Mouse (Mus musculus) brain, embryonic 18.5 days (tissue): ENCODE results near the gene Col8a1.

ENCODE experiments used
- DNase-seq: peaks from one replicate; pipeline ENCODE4 v3.0.0-alpha.2; 2012; ENCODE audit warnings: low read depth, low spot score

Gene Col8a1

DNA sequence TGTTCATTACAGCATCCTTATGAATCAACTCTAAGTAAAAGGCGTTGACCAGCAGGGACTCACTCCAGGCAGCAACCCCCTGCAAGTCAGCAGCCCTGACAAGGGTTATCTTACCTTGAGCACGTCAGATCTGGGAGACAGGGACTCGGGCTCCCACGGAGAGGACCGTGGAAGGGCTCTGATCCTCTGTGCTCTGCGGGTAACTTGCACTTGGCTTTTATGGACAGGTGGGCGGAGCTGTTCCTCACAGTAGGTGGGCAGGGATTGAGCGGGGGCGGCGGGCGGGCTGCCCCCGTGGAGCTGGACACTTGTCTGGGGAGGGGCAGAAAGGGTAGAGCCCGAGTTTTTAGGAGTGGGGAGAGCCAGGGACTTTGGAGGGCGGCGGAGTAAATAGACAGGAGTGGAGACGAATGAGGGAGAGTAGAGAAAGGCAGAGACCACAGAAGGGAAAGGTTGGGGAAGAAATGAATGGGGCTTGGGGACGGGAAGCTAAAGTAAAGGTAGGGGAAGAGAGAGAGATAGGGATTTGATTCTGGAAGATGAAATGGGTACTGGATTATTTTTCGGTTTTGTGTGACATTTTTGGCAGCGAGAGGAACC is at the start of gene Col8a1:
Gene Col8a1, minus strand, starts transcription at position 212 of the 600 bp plus-strand sequence.
- DNase-seq = no peak

- no peak for DNase-seq
Measured at GRCm38 (mm10) chr16:57801886-57802285, 47.3 kb upstream of the Col8a1 start.

- no peak for DNase-seq
Measured at GRCm38 (mm10) chr16:57796321-57796720, 41.8 kb upstream of the Col8a1 start.

DNA sequence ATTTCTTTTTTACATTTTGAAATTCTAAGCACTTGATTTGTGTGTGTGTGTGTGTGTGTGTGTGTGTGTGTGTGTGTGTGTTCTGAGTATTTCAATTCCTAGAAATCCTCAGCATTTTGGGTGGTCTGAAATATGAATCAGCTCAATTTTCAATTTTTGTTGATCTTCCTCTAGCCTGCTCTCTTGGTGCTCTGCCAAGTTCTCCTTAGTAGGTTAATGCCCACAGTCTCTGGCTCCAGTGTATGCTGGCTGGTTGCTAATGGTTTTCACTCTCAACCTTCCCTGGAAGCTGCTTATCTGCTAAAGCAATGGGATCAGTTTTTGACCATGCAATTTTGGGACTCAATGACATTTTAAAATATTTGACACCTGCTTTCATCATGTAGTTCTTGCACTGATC is 24.5 kb upstream of the Col8a1 start:
- no peak for DNase-seq

DNA sequence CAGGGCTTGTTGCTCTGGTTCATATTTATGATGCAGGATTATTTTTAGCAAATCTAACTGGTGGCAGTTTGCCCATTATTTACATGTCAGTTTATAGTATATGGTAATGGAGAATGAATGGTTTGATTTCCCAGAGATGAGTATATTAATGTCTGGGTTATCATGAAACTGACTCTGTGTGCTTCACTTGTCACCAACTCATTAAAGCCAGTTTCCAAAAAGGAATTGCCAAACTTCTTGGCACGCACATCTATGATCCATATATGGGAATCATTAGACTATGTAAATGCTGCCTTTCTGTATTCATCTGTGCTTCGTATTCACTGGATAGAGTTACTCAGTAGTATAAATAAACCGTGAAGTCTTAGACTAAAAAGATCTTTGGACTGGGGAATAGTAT is 11.1 kb upstream of the Col8a1 start:
- DNase-seq = no peak

- no peak for DNase-seq
Measured at GRCm38 (mm10) chr16:57759862-57760261, 5.3 kb upstream of the Col8a1 start.

DNA sequence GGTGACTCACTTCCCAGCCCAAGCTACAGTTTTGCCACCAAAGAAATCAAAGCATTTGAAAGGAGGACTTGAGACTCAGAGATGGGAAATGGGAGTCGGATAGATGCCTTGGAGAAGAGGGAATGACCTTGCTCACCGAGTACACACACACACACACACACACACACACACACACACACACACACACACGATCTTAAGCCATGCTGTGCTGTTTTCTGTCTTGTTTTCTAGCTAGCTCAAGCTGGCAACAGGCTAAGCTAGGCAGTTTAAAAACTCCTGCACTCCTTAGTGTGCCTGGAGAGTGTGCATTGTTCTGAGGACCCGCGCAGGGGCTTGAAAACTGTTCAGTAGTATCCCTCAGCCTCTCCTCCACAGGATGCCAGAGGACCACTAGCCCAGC is 1.2 kb upstream of the Col8a1 start:
- no peak for DNase-seq

GRCm38 (mm10) chr16:57755241-57755640 is 704 bp upstream of the Col8a1 start:
- no peak for DNase-seq

DNA sequence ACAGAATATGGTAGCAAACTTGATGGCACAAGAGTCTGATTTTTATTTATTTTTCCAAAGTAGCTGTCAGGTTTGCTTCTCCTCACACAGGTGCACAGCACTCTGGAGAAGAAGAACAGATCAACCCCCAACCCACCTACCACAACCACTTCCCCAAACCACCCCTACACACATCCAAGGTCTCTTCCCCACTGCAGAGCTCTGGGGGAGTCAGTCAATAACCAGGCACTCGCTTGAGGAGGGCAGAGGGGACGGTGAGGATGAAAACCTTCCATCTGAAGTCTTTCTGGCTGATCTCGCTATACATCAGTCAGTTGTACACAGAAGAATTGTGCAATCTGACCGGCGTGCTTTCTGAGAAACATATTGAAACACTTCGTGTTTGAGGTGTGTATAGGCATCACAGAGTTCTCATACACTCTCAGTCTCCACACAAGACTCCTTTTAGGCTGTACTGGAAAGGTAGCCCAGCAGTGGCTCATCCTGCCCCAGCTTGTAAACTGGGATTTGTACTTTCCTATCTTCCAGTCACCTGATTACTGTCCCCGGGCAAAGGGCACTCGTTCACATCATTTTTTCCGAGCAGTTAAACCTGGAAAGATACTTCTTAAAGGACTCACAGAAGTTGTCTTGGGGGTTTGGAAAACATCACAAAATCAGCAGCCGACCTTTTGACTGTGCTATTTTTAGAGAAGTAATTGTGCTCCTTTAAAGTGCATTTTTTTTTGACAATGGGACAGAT is 827 bp downstream of the Col8a1 start:
- DNase-seq = no peak

DNA sequence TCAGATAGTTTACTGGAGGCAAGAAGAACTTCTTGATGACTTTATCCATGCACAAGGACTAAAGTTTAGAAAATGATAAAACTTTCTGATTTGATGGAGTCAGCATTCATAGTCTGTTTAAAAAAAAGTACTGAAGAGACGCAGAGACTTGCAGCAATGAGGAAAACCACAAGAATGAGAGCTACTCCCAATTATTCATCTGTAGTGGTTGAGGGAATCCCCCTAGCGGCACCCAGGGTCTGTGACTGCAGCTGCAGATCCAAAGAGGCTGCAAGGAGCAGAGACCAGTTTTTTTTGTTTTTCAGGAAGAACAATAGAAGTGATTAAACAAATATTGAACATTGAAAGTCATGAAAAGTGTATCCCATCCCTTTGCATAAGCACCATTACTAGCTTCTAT is 4.0 kb downstream of the Col8a1 start:
- no peak for DNase-seq

DNA sequence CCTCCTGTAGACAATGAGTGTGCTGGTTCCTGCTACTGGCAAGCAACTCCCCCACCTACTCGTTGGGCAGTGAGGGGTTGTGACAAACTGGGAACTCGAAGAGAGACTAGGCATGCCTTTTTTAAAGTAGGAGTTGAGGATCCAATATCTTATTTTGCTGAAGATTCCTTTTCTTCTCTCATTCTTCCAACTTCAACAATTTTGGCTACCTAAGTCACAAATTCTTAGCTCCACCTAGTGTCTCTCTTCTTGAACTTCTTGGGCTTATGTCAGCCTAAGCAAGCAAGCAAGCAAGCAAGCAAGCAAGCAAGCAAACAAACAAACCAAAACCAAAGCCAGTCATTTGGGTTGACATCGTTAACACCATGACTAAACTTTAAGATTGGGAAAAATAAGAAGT is 6.4 kb downstream of the Col8a1 start:
- DNase-seq = no peak

GRCm38 (mm10) chr16:57747357-57748056 is 7.0 kb downstream of the Col8a1 start:
- DNase-seq = no peak

GRCm38 (mm10) chr16:57740169-57740568 is 14.4 kb downstream of the Col8a1 start:
- no peak for DNase-seq

GRCm38 (mm10) chr16:57734942-57735341 is 19.6 kb downstream of the Col8a1 start:
- no peak for DNase-seq

DNA sequence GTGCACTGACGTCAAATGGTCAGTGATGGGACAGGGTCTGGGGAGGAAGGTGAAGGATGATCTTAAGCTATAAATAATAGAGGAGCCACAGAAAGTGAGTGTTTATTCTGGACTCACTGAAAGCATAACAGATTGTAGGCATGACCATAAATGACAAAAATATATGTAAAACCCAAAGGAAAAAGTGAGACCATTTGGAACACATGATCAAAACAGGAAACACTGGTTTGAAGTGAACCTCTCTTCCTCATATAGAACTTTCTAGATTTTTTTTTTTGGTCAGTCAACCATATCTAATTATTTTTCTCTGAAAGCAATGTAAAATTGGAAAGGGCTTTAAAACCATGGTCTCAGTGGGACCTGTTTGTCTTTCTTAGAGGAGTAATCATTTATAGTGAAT is 21.0 kb downstream of the Col8a1 start:
- no peak for DNase-seq

DNA sequence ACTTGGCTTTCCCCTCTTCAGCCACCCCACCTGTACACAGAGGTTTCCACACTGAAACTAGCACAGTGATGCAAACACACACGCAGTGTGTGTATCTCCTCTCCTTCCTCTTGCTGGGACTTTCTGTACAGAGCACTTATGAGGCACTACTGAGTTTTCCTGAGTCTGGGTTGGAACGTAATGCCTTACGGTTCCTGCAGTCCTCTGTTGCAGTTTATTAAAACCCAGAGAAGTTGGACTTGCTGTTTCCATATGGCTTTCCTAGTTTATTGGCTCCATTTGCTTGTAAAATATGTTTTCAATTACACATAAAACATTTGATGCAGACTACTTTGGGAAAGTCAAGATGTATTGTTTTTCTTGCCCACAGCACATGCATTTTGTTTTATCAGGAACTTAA is 21.4 kb downstream of the Col8a1 start:
- no peak for DNase-seq

DNA sequence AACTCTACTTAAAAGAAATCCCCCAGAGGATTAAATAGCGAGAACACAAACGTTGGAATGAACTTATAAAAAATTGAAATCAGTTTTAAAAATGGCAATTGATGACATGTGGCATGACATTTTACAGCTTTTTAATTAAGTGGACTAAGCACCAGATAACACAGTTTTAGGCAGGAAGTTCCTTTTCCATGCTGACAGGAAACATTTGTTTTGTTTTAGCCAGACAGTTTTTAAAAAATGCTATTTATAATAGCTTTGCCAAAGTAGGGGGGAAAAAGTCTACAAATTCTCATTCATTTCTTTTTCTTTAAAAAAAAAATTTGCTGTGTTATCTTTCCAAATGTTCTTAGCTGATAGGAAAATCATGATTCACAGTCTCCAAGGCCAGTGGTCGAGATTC is 29.6 kb downstream of the Col8a1 start:
- DNase-seq = no peak

GRCm38 (mm10) chr16:57718982-57719381 is 35.6 kb downstream of the Col8a1 start:
- no peak for DNase-seq

GRCm38 (mm10) chr16:57698733-57699132 is 55.8 kb downstream of the Col8a1 start:
- no peak for DNase-seq

GRCm38 (mm10) chr16:57694694-57695093 is 59.8 kb downstream of the Col8a1 start:
- DNase-seq = no peak

DNA sequence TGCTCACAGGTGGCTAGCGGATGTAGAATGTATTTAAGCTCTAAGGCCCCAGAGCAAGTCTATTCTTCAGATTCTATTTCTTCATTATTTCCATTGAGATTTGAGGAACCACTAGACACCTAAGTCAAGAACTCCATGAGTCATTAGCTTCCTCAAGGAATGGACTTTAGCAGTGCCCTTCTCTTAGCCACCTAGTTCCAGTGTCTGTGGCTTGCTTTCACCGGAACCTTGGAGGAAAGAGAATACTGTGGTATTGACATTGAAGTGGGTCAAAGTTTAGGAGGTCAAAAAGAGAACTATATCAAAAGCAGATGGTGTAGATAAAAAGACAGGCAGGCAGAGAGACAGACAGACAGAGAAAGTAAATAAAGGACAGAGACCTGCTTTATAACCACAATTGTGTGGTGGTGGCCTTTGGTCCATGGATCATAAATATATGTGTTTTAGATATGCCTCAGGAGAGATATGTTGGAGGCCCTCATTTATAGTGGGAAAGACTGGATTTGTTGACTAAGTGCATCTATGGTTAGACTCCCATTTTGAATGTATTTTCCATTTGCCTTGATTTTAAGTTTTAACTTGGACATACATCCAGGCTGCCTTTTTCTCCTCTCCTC is 60.5 kb downstream of the Col8a1 start:
- no peak for DNase-seq

DNA sequence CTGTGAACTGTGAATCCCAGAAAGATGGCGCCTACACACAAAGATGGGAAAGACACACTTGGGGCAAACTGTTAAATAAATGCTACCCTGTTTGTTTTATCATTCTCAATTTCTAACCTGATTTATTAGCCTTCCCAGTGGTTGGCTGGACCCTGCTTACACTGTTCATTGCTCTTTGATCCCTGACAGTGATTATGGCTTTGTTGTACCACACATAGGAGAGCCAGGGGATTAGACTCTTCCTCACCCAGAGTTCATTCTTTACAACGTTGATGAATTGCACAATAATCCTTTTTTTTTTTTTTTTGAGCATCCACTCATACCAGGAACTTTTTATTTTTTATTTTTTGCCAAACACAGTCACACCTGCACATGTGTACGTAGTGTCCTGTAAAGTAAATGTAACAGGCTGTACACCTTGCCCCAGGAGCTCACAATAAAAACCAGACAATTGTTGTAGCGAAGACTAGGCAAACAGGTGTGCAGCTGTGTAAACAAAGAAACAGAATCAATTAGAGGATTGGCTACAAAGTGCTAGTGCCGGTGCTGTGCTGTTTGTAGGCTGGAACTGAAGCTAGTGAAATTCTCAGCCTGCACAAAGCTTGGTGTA is 68.6 kb downstream of the Col8a1 start:
- no peak for DNase-seq
